Mouse (Mus musculus) adrenal gland, adult 18-20 months (tissue): Measurements from ENCODE around the gene Gm8720. TPM values are rescaled to one million over a fixed set of nuclear protein-coding genes. Genes with fewer than 3 reads are reported as not detected.
"Not testable (repeated sequence)": the region's sequence is repeated elsewhere in the genome, so short reads cannot be mapped to it uniquely, and the experiment has no call there.

Experiments used
- DNase-seq, 2 experiments: peaks; one replicate each; pipeline ENCODE4 v3.0.0; 2021 to 2022; ENCODE audit warnings: low spot score in 2 of 2
- long read RNA-seq, 2 experiments: library from polyadenylated mRNA; stranded (forward); transcript quantifications; one replicate each; pipeline ENCODE4 v2.0.0; 2021
- total RNA-seq, 2 experiments: library from RNA; stranded (reverse); gene quantifications; 1 replicate in 1 of 2; 2 replicates in 1 of 2; pipeline ENCODE4 v1.2.3; 2021

The Gm8720 gene
- total RNA-seq: not detected
- long read RNA-seq, experiment 1: 0 reads
- long read RNA-seq, experiment 2: 0 reads

DNA sequence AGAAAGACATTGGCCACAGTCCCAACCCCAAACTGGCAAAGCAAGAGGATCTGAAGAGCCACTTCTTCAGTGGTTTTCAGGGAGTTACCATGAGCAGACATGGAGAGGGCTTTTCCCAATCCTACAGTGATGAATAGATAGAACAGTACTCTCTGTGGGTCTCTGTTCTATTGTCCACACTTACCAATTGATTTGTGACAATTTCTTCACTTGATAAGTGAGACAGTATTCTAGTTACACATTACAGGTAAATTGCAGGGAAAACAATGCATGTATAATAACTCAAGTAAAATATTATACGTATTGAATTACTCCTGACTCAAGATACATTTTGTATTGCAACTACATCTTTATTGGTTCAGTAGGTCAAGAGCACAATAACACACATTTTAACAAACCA lies at the start of gene Gm8720:
Gene Gm8720 (minus strand): TSS at position 101 of the 400 bp plus-strand sequence.
- not testable (repeated sequence) for DNase-seq

- not testable (repeated sequence) for DNase-seq
These were observed 12.0 kb downstream of the Gm8720 start, which contains the start of gene Vmn1r163 for GRCm38 (mm10) chr7:23055240-23055639. Gene Vmn1r163, plus strand, starts transcription at chr7:23055540.

- not testable (repeated sequence) for DNase-seq
These were observed 47.4 kb downstream of the Gm8720 start, which contains the start of gene Gm4216 for GRCm38 (mm10) chr7:23019823-23020222. Gene Gm4216, minus strand, starts transcription at chr7:23019923.

Other genes with a start within 250 kb of the Gm8720 start
- not detected for gene Vmn1r159, start 223.9 kb downstream of the Gm8720 start, total RNA-seq
- not detected for gene Vmn1r160, start 196.2 kb downstream of the Gm8720 start, total RNA-seq
- gene Gm4214, start 82.8 kb downstream of the Gm8720 start, total RNA-seq: not detected
- not detected for gene Gm4216, start 47.5 kb downstream of the Gm8720 start, total RNA-seq
- not detected for gene Vmn1r163, start 11.9 kb downstream of the Gm8720 start, total RNA-seq
- not detected for gene Gm10662, start 77.0 kb upstream of the Gm8720 start, total RNA-seq
- gene Vmn1r165, start 149.9 kb upstream of the Gm8720 start, total RNA-seq: not detected
- gene Vmn1r166, start 184.2 kb upstream of the Gm8720 start, total RNA-seq: not detected
- not detected for gene Gm6902, start 211.4 kb upstream of the Gm8720 start, total RNA-seq
- not detected for gene Nlrp4e, start 233.7 kb upstream of the Gm8720 start, total RNA-seq